Mouse (Mus musculus): ENCODE data around the gene Zfp280b. TPM values are rescaled to one million over a fixed set of nuclear protein-coding genes. Genes with fewer than 3 reads are reported as not detected.
"Not testable (repeated sequence)": the region's sequence is repeated elsewhere in the genome, so short reads cannot be mapped to it uniquely, and the experiment has no call there.

Gene Zfp280b
- total and polyA plus RNA-seq, 2 experiments from 2014 or later: 9.1 to 12.5 TPM

DNA sequence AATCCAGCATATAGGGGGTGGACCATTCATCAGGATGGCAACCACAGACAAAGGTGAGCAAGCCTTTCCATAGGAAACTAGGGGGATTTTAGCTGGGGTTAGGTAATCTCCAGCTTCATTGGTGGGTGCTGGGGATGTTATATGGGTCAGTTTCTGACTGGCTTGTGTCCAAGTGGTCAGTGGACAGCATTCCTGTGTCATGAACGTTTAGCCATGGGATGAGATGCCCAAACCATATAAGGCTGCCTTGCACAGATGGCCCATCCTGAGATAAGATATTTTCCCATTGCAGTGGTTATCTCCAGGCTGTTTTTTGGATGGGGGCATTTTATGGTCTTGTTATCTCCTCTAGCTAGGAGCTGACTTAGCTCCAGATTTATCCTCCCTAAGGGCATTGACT lies 14.3 kb downstream of the Zfp280b start:
- WGBS: 48% methylated on average over 1 of the region's 1 CpGs
- Histone ChIP-seq H3K9ac (replicated peaks; ENCODE audit: low read length, poor library complexity, severe bottlenecking) (no peak overlapping the region), H3K4me1 (ENCODE audit: insufficient read depth, low read length) (no peaks in the 10 kb centered on the region), H3K27me3 (ENCODE audit: insufficient read depth, low read length) (no peaks in the 10 kb centered on the region), H3K27ac (ENCODE audit: low read depth, low read length) (no peak overlapping the region), H3K4me2 (ENCODE audit: low read depth, low read length, poor library complexity, severe bottlenecking) (no peak overlapping the region), H3K9me3 (ENCODE audit: low read length) (no peaks in the 10 kb centered on the region), H3K4me3 (ENCODE audit: low read depth, low read length) (no peak overlapping the region), H3K36me3 (ENCODE audit: insufficient read depth, low read length) (no peaks in the 10 kb centered on the region)
- DNase-seq (ENCODE audit: low spot score): no peak
- ATAC-seq (ENCODE audit: low FRiP score): no peak
- no peak for TF ChIP-seq CTCF (IDR thresholded peaks at IDR 0.05)

DNA sequence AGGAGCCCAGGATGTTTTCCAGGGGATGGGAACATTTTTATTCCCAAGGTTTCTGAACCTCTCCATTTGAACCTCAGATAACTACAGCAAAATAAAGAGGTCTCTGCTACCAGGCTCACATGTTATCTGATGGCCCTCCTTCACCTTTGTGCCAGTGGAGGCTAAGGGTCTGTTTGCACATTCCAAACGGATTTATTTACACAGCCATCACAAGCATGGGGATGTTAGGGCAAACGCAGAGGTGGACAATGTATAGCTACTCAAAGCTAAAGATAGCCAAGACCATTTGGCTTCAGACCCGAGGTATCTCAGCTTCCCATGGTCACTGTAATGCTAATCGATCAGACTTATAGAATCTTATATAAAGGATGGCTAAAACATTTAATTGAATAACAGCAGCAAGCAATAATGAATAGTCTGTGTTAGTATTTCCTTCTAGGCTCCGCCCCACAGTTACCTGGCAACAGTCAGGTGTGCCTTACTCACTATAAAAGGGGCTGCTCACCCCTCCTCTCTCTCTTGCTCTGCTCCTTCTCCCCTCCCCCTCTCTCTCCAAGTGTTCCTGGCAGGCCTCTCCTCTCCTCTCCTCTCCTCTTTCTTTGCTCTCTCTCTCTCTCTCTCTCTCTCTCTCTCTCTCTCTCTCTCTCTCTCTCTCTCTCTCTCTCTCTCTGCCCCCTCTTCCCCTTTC lies 14.9 kb downstream of the Zfp280b start:
- no peak overlapping the region for H3K4me2 ChIP-seq (ENCODE audit: low read depth, low read length, poor library complexity, severe bottlenecking)
- H3K27ac ChIP-seq (ENCODE audit: low read depth, low read length): no peak overlapping the region
- no peaks in the 10 kb centered on the region for H3K4me1 ChIP-seq (ENCODE audit: insufficient read depth, low read length)
- DNase-seq (ENCODE audit: low spot score) (no peak), ATAC-seq (ENCODE audit: low FRiP score) (no peak)
- H3K27me3 ChIP-seq (ENCODE audit: insufficient read depth, low read length): no peaks in the 10 kb centered on the region
- WGBS: 61% methylated on average over 5 of the region's 5 CpGs
- no peaks in the 10 kb centered on the region for H3K9me3 ChIP-seq (ENCODE audit: low read length)
- H3K4me3 ChIP-seq (ENCODE audit: low read depth, low read length): no peak overlapping the region
- no peak for TF ChIP-seq CTCF (IDR thresholded peaks at IDR 0.05)
- no peak overlapping the region for H3K9ac ChIP-seq (replicated peaks; ENCODE audit: low read length, poor library complexity, severe bottlenecking)
- no peaks in the 10 kb centered on the region for H3K36me3 ChIP-seq (ENCODE audit: insufficient read depth, low read length)

DNA sequence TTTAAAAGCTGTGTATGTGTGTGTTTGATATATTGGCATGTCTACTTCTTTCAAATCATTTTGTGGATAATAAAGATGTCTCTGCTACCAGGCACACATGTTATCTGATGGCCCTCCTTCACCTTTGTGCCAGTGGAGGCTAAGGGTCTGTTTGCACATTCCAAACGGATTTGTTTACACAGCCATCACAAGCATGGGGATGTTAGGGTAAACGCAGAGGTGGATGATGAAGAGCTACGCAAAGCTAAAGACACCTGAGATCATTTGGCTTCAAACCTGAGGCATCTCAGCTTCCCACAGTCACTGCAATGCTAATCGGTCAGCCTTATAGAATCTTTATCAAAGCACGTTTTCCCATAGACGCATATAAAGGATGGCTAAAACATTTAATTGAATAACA lies 16.5 kb downstream of the Zfp280b start:
- Histone ChIP-seq H3K4me3 (ENCODE audit: low read depth, low read length) (no peak overlapping the region), H3K27ac (ENCODE audit: low read depth, low read length) (no peak overlapping the region), H3K4me2 (ENCODE audit: low read depth, low read length, poor library complexity, severe bottlenecking) (no peak overlapping the region), H3K9me3 (ENCODE audit: low read length) (no peaks in the 10 kb centered on the region), H3K4me1 (ENCODE audit: insufficient read depth, low read length) (no peaks in the 10 kb centered on the region), H3K36me3 (ENCODE audit: insufficient read depth, low read length) (no peaks in the 10 kb centered on the region), H3K27me3 (ENCODE audit: insufficient read depth, low read length) (no peaks in the 10 kb centered on the region), H3K9ac (replicated peaks; ENCODE audit: low read length, poor library complexity, severe bottlenecking) (no peak overlapping the region)
- ATAC-seq (ENCODE audit: low FRiP score): no peak
- WGBS: 60% methylated on average over 6 of the region's 6 CpGs
- TF ChIP-seq CTCF (IDR thresholded peaks at IDR 0.05): no peak
- DNase-seq (ENCODE audit: low spot score): no peak

DNA sequence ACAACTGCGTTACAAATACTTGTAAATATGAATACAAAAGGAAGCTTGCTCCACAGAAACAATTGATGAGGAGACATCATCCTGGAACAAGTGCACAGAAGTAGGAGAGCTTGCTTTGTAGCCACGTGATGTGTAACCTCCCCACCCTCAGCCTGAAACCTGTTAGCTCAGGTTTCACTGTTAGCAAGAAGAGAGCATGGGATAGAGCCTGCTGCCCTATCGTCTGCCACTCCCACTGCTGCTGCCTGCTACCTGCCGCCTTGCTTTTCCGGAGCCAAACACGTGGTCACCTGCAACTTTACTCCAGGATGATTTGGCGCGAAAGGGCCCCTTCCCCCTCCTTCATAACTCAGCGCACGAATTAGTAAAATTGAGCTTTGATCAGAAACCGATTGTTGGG lies 19.4 kb downstream of the Zfp280b start:
- Histone ChIP-seq H3K9ac (replicated peaks; ENCODE audit: low read length, poor library complexity, severe bottlenecking) (no peak overlapping the region), H3K27me3 (ENCODE audit: insufficient read depth, low read length) (no peaks in the 10 kb centered on the region), H3K9me3 (ENCODE audit: low read length) (no peaks in the 10 kb centered on the region), H3K4me3 (ENCODE audit: low read depth, low read length) (no peak overlapping the region), H3K4me2 (ENCODE audit: low read depth, low read length, poor library complexity, severe bottlenecking) (no peak overlapping the region), H3K36me3 (ENCODE audit: insufficient read depth, low read length) (no peaks in the 10 kb centered on the region), H3K27ac (ENCODE audit: low read depth, low read length) (no peak overlapping the region), H3K4me1 (ENCODE audit: insufficient read depth, low read length) (no peaks in the 10 kb centered on the region)
- no peak for ATAC-seq (ENCODE audit: low FRiP score)
- no peak for DNase-seq (ENCODE audit: low spot score)
- 87% methylated on average over 11 of the region's 11 CpGs for WGBS
- no peak for TF ChIP-seq CTCF (IDR thresholded peaks at IDR 0.05)

DNA sequence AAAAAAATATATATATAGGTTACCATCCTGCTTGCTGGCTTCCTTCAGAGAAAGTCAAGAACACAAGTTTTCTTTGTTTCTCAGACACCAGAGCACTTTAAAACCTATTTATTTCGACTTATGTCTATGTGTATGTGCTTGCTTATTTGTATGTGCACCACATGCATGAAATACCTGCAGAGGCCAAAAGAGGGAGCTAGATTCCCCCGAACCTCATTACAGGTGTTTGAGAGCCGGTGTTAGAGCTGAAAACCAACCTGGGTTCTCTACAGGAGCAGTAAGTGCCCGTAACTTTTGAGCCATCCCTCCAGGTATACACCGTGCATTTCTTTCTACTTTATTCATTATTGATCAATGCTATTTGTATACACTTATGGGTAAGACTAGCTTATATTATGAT lies 30.0 kb downstream of the Zfp280b start:
- ATAC-seq (ENCODE audit: low FRiP score): no peak
- no peak overlapping the region for H3K27ac ChIP-seq (ENCODE audit: low read depth, low read length)
- WGBS: 91% methylated on average over 5 of the region's 5 CpGs

DNA sequence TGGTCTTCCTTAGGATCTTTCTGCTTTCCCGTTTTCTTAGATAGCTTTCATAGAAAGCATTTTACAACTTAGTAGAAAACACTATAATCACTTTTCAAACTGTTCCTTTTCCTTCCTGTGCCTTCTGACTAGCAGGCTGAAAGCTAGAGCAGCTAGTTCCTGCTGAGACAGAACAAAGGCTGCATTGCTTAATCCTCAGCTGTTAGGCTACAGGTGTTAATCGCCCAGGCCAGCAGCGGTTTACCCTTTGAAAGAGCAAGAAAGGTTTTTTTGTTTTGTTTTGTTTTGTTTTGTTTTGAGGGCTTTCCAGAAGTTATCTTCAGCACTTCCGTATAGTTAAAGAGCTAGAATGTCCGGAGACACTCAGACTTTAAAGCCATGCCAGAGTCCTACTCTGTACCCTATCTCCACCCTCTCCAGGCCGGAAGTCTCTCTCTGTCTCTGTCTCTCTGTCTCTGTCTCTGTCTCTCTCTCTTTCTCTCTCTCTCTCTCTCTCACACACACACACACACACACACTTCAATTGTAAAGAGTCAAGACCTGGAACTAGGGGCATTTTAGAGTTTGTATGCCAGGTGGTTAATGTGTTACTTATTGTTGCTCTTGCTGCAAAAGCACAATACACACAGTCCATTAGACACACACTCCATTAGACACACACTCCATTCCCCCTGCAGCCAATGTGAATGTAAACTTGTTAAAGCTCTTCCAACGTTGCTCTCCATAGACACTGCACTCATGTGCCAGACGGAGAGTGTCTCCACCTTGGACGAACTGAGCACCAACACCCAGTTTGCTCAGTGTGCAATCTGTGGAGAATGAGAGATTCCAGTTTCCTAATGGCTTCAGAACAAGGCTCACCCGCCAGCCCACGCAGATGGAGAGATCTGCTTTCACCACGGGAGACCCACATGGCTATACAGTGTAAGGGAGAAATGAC lies 35.5 kb downstream of the Zfp280b start:
- H3K4me1 ChIP-seq (ENCODE audit: insufficient read depth, low read length): no peaks in the 10 kb centered on the region
- no peak for TF ChIP-seq CTCF (IDR thresholded peaks at IDR 0.05)
- ATAC-seq (ENCODE audit: low FRiP score): no peak
- no peak overlapping the region for H3K4me2 ChIP-seq (ENCODE audit: low read depth, low read length, poor library complexity, severe bottlenecking)
- H3K27me3 ChIP-seq (ENCODE audit: insufficient read depth, low read length): no peaks in the 10 kb centered on the region
- 32% methylated on average over 12 of the region's 12 CpGs for WGBS
- peak; percentile 12 for DNase-seq (ENCODE audit: low spot score)
- no peak overlapping the region for H3K4me3 ChIP-seq (ENCODE audit: low read depth, low read length)
- no peaks in the 10 kb centered on the region for H3K9me3 ChIP-seq (ENCODE audit: low read length)
- no peak overlapping the region for H3K9ac ChIP-seq (replicated peaks; ENCODE audit: low read length, poor library complexity, severe bottlenecking)
- H3K27ac ChIP-seq (ENCODE audit: low read depth, low read length): no peak overlapping the region
- H3K36me3 ChIP-seq (ENCODE audit: insufficient read depth, low read length): no peaks in the 10 kb centered on the region

More for the DNA sequence above, 30.0 kb downstream of the Zfp280b start:
- peak; percentile 22; the same call in 1 of the 2 replicates for TF ChIP-seq CTCF (IDR thresholded peaks at IDR 0.05)
- H3K27me3 ChIP-seq (ENCODE audit: insufficient read depth, low read length): no peaks in the 10 kb centered on the region
- DNase-seq (ENCODE audit: low spot score): no peak
- no peaks in the 10 kb centered on the region for H3K36me3 ChIP-seq (ENCODE audit: insufficient read depth, low read length)
- H3K4me2 ChIP-seq (ENCODE audit: low read depth, low read length, poor library complexity, severe bottlenecking): no peak overlapping the region
- no peaks in the 10 kb centered on the region for H3K4me1 ChIP-seq (ENCODE audit: insufficient read depth, low read length)
- no peak overlapping the region for H3K4me3 ChIP-seq (ENCODE audit: low read depth, low read length)
- no peak overlapping the region for H3K9ac ChIP-seq (replicated peaks; ENCODE audit: low read length, poor library complexity, severe bottlenecking)
- no peaks in the 10 kb centered on the region for H3K9me3 ChIP-seq (ENCODE audit: low read length)

DNA sequence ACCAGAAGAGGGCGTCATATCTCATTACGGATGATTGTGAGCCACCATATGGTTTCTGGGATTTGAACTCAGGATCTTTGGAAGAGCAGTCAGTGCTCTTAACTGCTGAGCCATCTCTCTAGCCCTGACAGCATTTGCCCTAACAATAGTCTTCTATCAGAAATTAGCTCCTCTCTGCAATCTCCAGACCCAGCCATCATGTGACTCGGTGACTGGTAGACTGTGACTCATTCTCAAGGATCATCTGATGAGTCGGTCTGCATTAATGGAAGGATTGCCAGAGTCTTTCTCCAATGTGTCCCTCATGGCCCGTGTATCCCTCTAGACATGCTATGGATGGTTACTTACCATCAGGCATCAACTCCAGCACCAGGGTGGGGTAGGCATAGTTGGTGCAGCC lies 39.6 kb downstream of the Zfp280b start:
- not testable (repeated sequence) for H3K4me1 ChIP-seq (ENCODE audit: insufficient read depth, low read length); H3K27me3 ChIP-seq (ENCODE audit: insufficient read depth, low read length); H3K27ac ChIP-seq (ENCODE audit: low read depth, low read length); ATAC-seq (ENCODE audit: low FRiP score); H3K4me2 ChIP-seq (ENCODE audit: low read depth, low read length, poor library complexity, severe bottlenecking); H3K9ac ChIP-seq (replicated peaks; ENCODE audit: low read length, poor library complexity, severe bottlenecking); H3K9me3 ChIP-seq (ENCODE audit: low read length); H3K4me3 ChIP-seq (ENCODE audit: low read depth, low read length); H3K36me3 ChIP-seq (ENCODE audit: insufficient read depth, low read length); DNase-seq (ENCODE audit: low spot score)
- 92% methylated on average over 5 of the region's 5 CpGs for WGBS

- not testable (repeated sequence) for H3K9ac ChIP-seq (replicated peaks; ENCODE audit: low read length, poor library complexity, severe bottlenecking); H3K4me1 ChIP-seq (ENCODE audit: insufficient read depth, low read length); DNase-seq (ENCODE audit: low spot score); H3K4me2 ChIP-seq (ENCODE audit: low read depth, low read length, poor library complexity, severe bottlenecking); H3K36me3 ChIP-seq (ENCODE audit: insufficient read depth, low read length); ATAC-seq (ENCODE audit: low FRiP score); H3K27me3 ChIP-seq (ENCODE audit: insufficient read depth, low read length); H3K27ac ChIP-seq (ENCODE audit: low read depth, low read length); H3K9me3 ChIP-seq (ENCODE audit: low read length); H3K4me3 ChIP-seq (ENCODE audit: low read depth, low read length)
- WGBS: 91% methylated on average over 2 of the region's 2 CpGs
Observed at GRCm38 (mm10) chr10:76077008-76077407, 44.6 kb downstream of the Zfp280b start.

Data from midbrain, postnatal 0 days (tissue).